Mouse (Mus musculus): ENCODE measurements at regions not wholly inside any gene's neighbourhood (a gene's known extent, or its start where the extent isn't known, plus 50 kb on each side); places are given as distances from the start of the nearest gene placed in this dataset.
A peak's percentile ranks its signal among the peaks of the same experiment; 100 is the strongest.

DNA sequence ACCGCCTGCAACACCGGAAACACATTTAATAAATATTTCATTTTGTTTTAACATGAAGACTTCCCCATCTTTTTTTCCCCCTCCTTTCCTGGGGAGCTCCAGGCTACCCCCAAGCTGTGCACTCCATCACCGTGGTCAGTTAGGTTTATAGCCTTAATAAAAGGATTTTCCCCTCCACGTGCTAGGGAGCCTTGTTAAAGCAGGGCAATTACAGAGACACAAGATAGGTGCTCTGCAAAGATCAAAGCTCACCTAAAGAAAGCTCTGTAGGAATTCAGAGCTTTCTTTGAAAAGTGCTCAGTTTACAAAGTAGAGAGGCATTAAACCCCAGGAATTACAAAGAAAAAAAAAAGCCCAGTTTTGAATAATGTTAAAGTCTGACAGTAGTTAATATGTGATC lies 61.6 kb upstream of the Etaa1 start:
- DNase-seq (ENCODE audit: low read depth, low spot score): peak; percentile 47

DNA sequence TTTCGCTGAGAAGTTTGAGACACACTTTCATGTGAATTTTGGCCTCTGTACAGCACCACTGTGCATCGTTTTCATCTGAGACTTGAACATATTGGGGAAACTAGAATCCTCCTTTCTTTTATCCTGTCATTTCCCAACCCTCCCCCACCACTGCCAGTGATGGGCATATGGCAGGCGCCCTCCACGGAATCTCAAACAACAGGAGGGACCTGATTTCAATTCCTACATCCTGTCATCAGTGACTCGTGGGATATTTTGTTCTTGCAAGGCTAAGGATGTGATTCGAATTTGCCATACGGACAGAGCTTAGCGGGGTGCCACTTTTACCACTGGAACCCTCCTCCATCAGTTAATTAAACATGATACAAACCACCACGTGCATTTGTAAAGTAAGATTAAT lies 60.9 kb upstream of the Etaa1 start:
- no peak for DNase-seq (ENCODE audit: low read depth, low spot score)

DNA sequence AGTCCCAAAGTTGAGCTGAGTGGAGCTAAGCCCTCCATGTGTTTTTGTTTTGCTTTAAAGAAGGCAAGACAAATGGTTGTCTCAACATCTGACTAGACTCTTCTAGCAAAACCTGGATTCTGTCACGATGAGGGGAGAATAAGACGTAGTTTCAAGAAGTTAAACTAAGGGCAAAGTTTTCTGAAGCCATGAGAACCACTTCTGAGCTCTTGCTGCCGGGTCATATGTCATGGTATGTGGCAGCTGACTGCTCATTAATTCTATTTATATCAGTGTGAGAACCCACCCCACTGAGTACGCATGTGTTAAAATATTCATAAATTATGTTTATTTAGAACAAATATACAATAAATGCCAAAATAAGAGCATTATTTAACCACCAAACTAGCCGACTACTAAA lies 58.4 kb upstream of the Etaa1 start:
- DNase-seq (ENCODE audit: low read depth, low spot score): no peak

DNA sequence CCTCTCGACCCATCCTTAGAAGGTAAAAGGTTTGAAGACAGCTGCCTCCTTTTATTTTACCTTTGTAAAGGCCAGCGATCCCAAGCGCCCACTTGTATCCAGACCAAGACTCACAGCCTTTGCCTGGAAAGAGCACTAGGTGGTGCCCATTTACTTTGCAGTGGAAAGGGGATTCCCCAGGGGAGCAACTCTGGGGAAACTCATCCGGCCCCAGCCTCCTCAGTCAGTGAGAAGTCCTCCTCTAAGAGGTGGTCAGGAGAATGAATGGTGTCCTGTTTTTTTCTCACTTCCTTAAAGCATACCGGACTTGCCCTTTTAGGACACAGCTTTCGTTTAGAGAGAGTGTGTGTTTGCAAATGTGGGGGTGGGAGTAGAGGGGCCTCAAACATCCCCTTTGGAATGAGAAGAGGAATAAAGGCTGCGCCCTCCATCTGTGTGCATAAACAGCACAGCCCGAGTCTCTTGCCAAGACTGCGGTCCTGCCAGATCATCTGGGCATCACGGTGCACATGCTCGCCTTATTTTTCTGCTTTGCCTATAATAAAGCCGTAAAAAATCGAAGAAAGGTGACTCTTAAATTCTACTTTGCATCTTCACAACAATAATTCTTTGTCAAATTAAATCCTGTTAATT lies 57.5 kb upstream of the Etaa1 start:
- peak; percentile 51 for DNase-seq (ENCODE audit: low read depth, low spot score)

DNA sequence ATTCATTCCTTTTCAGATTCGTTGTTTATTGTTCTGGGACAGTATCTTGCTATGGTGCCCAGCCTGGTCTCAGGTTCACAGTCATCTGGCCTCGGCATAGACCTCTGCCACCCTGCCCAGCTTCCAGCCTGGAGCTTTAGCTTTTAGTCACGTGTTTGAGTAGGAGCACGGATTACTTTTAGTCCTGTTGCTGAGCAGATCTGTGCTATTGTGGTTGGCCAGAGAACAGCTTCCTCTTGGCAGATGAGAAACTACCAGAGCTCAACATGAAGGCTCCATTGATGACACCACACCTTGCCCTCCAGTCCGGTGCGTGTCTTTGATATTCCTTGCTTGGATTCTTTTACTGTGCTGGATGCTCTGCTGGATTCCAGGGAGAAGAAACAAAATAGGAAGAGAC lies 54.5 kb upstream of the Etaa1 start:
- no peak for DNase-seq (ENCODE audit: low read depth, low spot score)

Measured in forelimb bud, embryonic 11.5 days (tissue).